Mouse (Mus musculus): ENCODE measurements around the gene Tnfrsf19. TPM values are rescaled to one million over a fixed set of nuclear protein-coding genes. Genes with fewer than 3 reads are reported as not detected.

Tnfrsf19 gene
- polyA plus RNA-seq (2014; fragmentation: Nextera tagmentation; extraction: Ambion mirVana) = 25.4 and 46.9 TPM in 2 replicates

DNA sequence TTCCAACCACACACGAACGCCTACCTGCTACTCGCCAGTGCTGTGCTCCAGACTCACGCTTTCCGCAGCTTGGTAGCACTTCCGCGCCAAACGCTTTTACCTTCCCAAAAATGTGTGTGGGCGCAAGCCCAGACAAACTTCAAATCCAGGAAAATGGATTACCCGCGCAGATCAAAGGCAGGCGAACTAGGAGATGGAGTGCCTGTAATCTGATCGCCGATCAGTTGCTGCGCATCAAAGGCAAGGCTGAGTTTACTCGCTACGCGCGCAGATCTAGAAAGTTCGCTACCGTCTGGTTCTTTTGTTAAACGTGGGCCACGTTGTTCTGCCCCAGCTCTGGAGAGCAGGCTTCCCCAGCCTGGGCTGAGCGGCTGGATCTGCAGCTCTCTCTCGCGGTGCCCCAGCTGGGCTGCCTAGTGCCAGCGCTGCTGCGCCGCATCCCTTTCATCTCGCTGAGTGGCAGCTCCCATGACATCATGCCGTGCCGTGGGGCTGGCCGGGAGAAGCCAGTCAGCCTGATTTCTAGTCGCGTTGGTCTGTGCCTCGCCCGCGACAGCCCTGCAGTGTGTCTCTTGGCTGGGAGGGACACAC is at the start of gene Tnfrsf19:
Gene Tnfrsf19 (minus strand): TSS at position 400 of the 591 bp plus-strand sequence.
- peak within 1 kb of the TSS; percentile 57 for H3K9ac ChIP-seq (replicated peaks; ENCODE audit: low read length)

DNA sequence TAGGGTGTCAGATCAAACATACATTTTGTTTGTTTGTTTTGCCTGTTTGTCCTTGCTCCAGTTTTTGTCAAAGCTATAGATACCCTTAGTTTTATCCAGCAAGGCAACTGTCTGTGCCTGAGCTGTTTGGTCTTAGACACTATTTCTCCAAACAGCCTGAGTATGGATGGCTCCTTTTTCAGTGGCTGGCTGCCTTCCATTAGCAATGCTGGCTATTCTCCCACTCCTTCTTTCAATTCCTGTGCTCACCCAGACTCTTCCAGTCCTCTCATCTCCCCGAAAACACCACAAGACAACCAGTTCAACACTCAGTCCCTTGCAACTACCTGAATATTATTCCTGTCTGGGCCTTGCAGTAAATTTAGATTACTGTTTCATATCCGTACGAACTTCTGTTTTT is 45.8 kb upstream of the Tnfrsf19 start:
- no peaks in the 10 kb centered on the region for H3K4me1 ChIP-seq (ENCODE audit: control insufficient read depth, insufficient read depth, low read length)
- no peak overlapping the region for H3K27ac ChIP-seq (replicated peaks; ENCODE audit: low read depth, low read length)
- H3K27me3 ChIP-seq (ENCODE audit: control insufficient read depth, insufficient read depth, low read length) = no peaks in the 10 kb centered on the region
- H3K9me3 ChIP-seq (ENCODE audit: control insufficient read depth, low read length) = no peaks in the 10 kb centered on the region
- DNase-seq (no peak), ATAC-seq (ENCODE audit: low FRiP score, low TSS enrichment) (no peak)
- H3K4me3 ChIP-seq (replicated peaks; ENCODE audit: low read depth, low read length) = no peak overlapping the region
- H3K9ac ChIP-seq (replicated peaks; ENCODE audit: low read length) = no peak overlapping the region
- H3K4me2 ChIP-seq (ENCODE audit: low read length) = no peak overlapping the region
- H3K36me3 ChIP-seq (ENCODE audit: control insufficient read depth, insufficient read depth, low read length) = no peaks in the 10 kb centered on the region
- 85% methylated on average over 3 of the region's 3 CpGs for WGBS

More for the DNA sequence above, at the start of gene Tnfrsf19:
- under 1% methylated on average over 38 of the region's 38 CpGs for WGBS
- DNase-seq (peak; percentile 91), ATAC-seq (ENCODE audit: low FRiP score, low TSS enrichment) (peak; percentile 94)
- Histone ChIP-seq H3K9me3 (ENCODE audit: control insufficient read depth, low read length) (no peaks in the 10 kb centered on the region), H3K4me2 (ENCODE audit: low read length) (peak within 1 kb of the TSS; percentile 90), H3K4me1 (ENCODE audit: control insufficient read depth, insufficient read depth, low read length) (peaks cover 26% of the 10 kb centered on the region), H3K27ac (replicated peaks; ENCODE audit: low read depth, low read length) (peak within 1 kb of the TSS; percentile 81), H3K36me3 (ENCODE audit: control insufficient read depth, insufficient read depth, low read length) (no peaks in the 10 kb centered on the region), H3K4me3 (replicated peaks; ENCODE audit: low read depth, low read length) (peak within 1 kb of the TSS; percentile 43), H3K27me3 (ENCODE audit: control insufficient read depth, insufficient read depth, low read length) (no peaks in the 10 kb centered on the region)

DNA sequence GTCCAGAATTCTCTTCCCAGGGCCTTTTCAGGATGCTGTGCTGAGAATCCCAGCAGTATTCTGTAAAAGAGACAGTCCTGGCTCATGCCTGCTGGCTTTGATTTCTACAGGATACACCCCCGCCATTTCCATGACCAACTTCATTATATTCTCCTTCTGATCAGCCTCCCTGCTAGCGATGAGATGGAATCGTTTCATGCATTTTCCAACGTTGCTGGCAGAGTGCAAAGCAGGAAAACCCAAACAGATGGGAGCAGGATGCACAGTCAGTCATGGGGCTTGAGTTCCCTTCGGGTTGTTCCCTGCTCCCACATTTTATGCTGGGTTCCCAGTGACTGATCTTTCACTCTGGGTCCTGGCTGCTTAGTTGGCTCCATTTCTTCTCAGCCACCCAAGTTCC is 44.7 kb upstream of the Tnfrsf19 start:
- Histone ChIP-seq H3K4me1 (ENCODE audit: control insufficient read depth, insufficient read depth, low read length) (no peaks in the 10 kb centered on the region), H3K27ac (replicated peaks; ENCODE audit: low read depth, low read length) (no peak overlapping the region), H3K36me3 (ENCODE audit: control insufficient read depth, insufficient read depth, low read length) (no peaks in the 10 kb centered on the region), H3K27me3 (ENCODE audit: control insufficient read depth, insufficient read depth, low read length) (no peaks in the 10 kb centered on the region), H3K4me3 (replicated peaks; ENCODE audit: low read depth, low read length) (no peak overlapping the region), H3K4me2 (ENCODE audit: low read length) (no peak overlapping the region), H3K9me3 (ENCODE audit: control insufficient read depth, low read length) (no peaks in the 10 kb centered on the region), H3K9ac (replicated peaks; ENCODE audit: low read length) (no peak overlapping the region)
- DNase-seq (no peak), ATAC-seq (ENCODE audit: low FRiP score, low TSS enrichment) (no peak)
- 88% methylated on average over 5 of the region's 5 CpGs for WGBS

DNA sequence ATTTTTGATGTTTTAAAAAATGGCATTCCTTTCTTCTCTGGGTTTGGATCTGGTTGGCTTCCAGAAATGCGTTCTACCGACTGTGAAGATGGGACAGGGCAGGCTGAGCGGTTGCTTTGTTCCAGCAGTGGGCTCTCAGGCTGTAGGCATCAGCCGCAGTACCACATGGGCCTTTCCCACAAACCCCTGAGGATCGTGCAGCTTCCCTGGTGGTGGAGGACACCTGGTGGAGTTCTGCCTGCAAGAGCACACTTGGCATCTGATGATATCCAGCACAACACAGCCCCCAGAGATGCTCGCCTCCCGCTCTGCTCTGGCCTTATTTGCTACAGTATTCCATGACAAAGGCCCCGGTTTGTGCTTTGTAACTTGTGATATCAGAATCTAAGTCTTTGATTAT is 41.9 kb upstream of the Tnfrsf19 start:
- Histone ChIP-seq H3K36me3 (ENCODE audit: control insufficient read depth, insufficient read depth, low read length) (no peaks in the 10 kb centered on the region), H3K9me3 (ENCODE audit: control insufficient read depth, low read length) (no peaks in the 10 kb centered on the region), H3K4me2 (ENCODE audit: low read length) (no peak overlapping the region), H3K4me1 (ENCODE audit: control insufficient read depth, insufficient read depth, low read length) (no peaks in the 10 kb centered on the region), H3K27ac (replicated peaks; ENCODE audit: low read depth, low read length) (no peak overlapping the region), H3K9ac (replicated peaks; ENCODE audit: low read length) (no peak overlapping the region), H3K27me3 (ENCODE audit: control insufficient read depth, insufficient read depth, low read length) (no peaks in the 10 kb centered on the region), H3K4me3 (replicated peaks; ENCODE audit: low read depth, low read length) (no peak overlapping the region)
- ATAC-seq (ENCODE audit: low FRiP score, low TSS enrichment) = no peak
- 76% methylated on average over 8 of the region's 8 CpGs for WGBS
- no peak for DNase-seq

DNA sequence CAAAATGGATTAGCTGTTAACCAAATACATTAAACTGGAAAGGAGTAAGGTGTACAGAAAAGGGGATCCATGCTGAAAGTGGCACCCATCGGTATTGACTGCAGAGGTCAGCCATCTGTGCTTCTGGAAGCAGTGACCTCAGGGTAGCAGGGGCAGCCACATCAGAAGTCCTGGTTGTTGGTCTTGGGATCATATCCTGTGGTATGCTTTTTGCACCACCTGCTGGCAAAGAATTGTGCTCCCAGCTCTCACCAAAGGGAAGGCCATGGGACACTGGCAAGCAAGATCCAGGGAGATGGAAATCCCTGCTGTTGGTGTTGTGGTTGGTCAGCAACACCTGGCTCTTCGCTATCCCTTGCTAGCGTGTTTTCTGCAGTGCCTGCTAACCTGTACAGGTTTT is 39.0 kb upstream of the Tnfrsf19 start:
- no peaks in the 10 kb centered on the region for H3K4me1 ChIP-seq (ENCODE audit: control insufficient read depth, insufficient read depth, low read length)
- no peak overlapping the region for H3K27ac ChIP-seq (replicated peaks; ENCODE audit: low read depth, low read length)
- DNase-seq (peak; percentile 71), ATAC-seq (ENCODE audit: low FRiP score, low TSS enrichment) (no peak)
- H3K36me3 ChIP-seq (ENCODE audit: control insufficient read depth, insufficient read depth, low read length) = no peaks in the 10 kb centered on the region
- H3K9me3 ChIP-seq (ENCODE audit: control insufficient read depth, low read length) = no peaks in the 10 kb centered on the region
- WGBS = 66% methylated on average over 3 of the region's 3 CpGs
- no peaks in the 10 kb centered on the region for H3K27me3 ChIP-seq (ENCODE audit: control insufficient read depth, insufficient read depth, low read length)
- no peak overlapping the region for H3K9ac ChIP-seq (replicated peaks; ENCODE audit: low read length)
- H3K4me2 ChIP-seq (ENCODE audit: low read length) = no peak overlapping the region
- H3K4me3 ChIP-seq (replicated peaks; ENCODE audit: low read depth, low read length) = no peak overlapping the region

DNA sequence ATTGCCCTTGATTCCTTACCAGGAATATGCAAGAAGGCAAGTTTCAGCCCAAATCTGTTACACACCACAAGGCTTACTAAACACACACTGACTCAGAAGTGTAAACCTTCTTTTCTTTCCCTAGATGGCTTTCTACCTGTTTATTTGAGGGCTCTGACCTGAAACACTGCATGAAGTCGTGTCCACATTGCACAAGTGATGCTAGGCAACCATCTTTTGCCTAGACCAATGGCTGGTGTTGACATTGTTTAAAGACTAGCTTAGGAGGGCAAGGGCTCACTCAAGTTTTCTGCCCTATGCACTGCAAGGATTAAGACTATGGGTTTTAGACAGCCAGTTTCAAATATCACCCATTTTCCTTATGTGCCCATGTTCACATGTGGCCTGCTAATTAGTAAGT is 23.3 kb upstream of the Tnfrsf19 start:
- Histone ChIP-seq H3K36me3 (ENCODE audit: control insufficient read depth, insufficient read depth, low read length) (no peaks in the 10 kb centered on the region), H3K4me2 (ENCODE audit: low read length) (no peak overlapping the region), H3K27me3 (ENCODE audit: control insufficient read depth, insufficient read depth, low read length) (no peaks in the 10 kb centered on the region), H3K9me3 (ENCODE audit: control insufficient read depth, low read length) (no peaks in the 10 kb centered on the region), H3K4me3 (replicated peaks; ENCODE audit: low read depth, low read length) (no peak overlapping the region), H3K4me1 (ENCODE audit: control insufficient read depth, insufficient read depth, low read length) (no peaks in the 10 kb centered on the region), H3K27ac (replicated peaks; ENCODE audit: low read depth, low read length) (no peak overlapping the region), H3K9ac (replicated peaks; ENCODE audit: low read length) (no peak overlapping the region)
- 49% methylated on average over 1 of the region's 1 CpGs for WGBS
- no peak for DNase-seq
- no peak for ATAC-seq (ENCODE audit: low FRiP score, low TSS enrichment)

DNA sequence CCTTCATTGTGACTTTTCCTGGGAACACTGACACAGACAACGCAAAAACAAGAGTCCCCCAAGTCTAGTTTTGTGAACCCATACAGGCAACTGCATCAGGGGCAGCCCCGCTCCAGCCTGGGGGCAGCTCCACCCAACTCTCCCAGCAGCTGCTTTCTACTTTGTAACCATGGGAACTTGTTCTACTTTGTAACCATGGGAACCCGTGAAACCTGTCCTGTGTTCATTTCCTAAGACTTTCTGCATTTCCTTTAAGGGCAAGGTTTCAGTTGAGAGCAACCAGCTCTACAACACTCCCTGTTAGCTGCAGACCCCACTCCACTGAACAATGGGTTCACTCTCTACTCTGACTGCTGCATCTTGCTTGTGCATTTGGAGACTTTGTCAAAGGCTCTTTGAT is 15.4 kb upstream of the Tnfrsf19 start:
- H3K36me3 ChIP-seq (ENCODE audit: control insufficient read depth, insufficient read depth, low read length) = no peaks in the 10 kb centered on the region
- H3K4me3 ChIP-seq (replicated peaks; ENCODE audit: low read depth, low read length) = no peak overlapping the region
- no peak overlapping the region for H3K27ac ChIP-seq (replicated peaks; ENCODE audit: low read depth, low read length)
- ATAC-seq (ENCODE audit: low FRiP score, low TSS enrichment) (no peak), DNase-seq (peak; percentile 50)
- H3K9me3 ChIP-seq (ENCODE audit: control insufficient read depth, low read length) = no peaks in the 10 kb centered on the region
- no peak overlapping the region for H3K9ac ChIP-seq (replicated peaks; ENCODE audit: low read length)
- WGBS = 9% methylated on average over 3 of the region's 3 CpGs
- H3K27me3 ChIP-seq (ENCODE audit: control insufficient read depth, insufficient read depth, low read length) = peaks cover 12% of the 10 kb centered on the region; the same call in 1 of the 2 replicates
- H3K4me1 ChIP-seq (ENCODE audit: control insufficient read depth, insufficient read depth, low read length) = 0 out of 2 replicates have a peak, but pooled peaks cover 4% of the 10 kb centered on the region
- no peak overlapping the region for H3K4me2 ChIP-seq (ENCODE audit: low read length)

DNA sequence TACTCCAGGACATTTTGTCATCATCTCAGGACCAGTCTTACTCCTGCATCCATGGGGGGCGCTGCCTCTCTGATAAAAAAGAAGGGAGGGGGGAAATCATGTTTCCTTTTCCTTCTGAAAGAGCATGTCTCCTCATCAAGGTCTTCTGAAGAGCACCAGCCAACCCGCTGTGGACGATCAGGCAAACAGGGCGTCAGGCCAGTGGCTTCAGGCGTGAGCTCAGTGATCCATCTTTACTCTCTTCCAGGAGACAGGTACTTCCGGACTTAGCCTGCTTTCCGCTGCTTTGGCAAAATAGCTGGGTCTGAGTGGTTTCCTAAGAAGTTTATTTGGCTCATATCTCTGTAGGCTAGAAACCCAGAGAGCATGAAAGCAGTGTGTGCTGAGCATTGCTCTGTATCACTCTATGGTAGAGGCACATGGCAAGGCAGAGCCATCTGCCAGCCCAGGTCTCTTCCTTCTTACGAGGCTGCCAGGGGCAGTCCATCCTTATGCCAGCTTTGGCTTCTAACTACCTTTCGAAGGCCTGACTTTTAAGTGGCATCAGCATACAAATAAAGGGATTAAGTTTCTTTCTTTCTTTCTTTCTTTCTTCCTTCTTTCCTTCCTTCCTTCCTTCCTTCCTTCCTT is 13.1 kb upstream of the Tnfrsf19 start:
- Histone ChIP-seq H3K4me3 (replicated peaks; ENCODE audit: low read depth, low read length) (no peak overlapping the region), H3K36me3 (ENCODE audit: control insufficient read depth, insufficient read depth, low read length) (no peaks in the 10 kb centered on the region), H3K27ac (replicated peaks; ENCODE audit: low read depth, low read length) (no peak overlapping the region), H3K9me3 (ENCODE audit: control insufficient read depth, low read length) (no peaks in the 10 kb centered on the region), H3K4me1 (ENCODE audit: control insufficient read depth, insufficient read depth, low read length) (peaks cover 14% of the 10 kb centered on the region; the same call in 1 of the 2 replicates), H3K4me2 (ENCODE audit: low read length) (no peak overlapping the region), H3K27me3 (ENCODE audit: control insufficient read depth, insufficient read depth, low read length) (peaks cover 12% of the 10 kb centered on the region; the same call in 1 of the 2 replicates), H3K9ac (replicated peaks; ENCODE audit: low read length) (no peak overlapping the region)
- no peak for DNase-seq
- WGBS = 96% methylated on average over 9 of the region's 9 CpGs
- ATAC-seq (ENCODE audit: low FRiP score, low TSS enrichment) = no peak

DNA sequence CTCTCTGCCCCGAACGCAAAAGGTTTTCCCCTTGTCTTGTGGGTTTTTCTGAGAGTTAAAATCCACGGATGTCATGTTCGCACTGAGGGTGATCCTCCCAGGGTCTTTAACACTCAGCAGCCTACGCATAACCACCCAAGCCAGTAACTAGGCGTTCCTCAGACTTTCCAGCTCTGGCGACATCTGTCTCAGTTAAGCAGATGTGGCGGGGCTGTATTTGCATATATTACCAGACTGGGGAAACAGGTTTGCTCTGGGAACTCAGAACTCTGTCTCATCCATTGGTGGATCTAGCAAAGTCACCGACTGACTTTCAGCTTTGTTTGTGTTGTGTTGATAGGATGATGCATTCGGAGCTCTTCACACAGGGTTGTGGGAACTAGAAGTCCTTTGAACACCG is 10.7 kb upstream of the Tnfrsf19 start:
- WGBS = 10% methylated on average over 11 of the region's 11 CpGs
- H3K9me3 ChIP-seq (ENCODE audit: control insufficient read depth, low read length) = no peaks in the 10 kb centered on the region
- H3K27me3 ChIP-seq (ENCODE audit: control insufficient read depth, insufficient read depth, low read length) = peaks cover 12% of the 10 kb centered on the region; the same call in 1 of the 2 replicates
- peak overlapping the region; percentile 4; the same call in 1 of the 2 replicates for H3K9ac ChIP-seq (replicated peaks; ENCODE audit: low read length)
- no peak for DNase-seq
- ATAC-seq (ENCODE audit: low FRiP score, low TSS enrichment) = no peak
- H3K4me1 ChIP-seq (ENCODE audit: control insufficient read depth, insufficient read depth, low read length) = peaks cover 14% of the 10 kb centered on the region; the same call in 1 of the 2 replicates
- no peaks in the 10 kb centered on the region for H3K36me3 ChIP-seq (ENCODE audit: control insufficient read depth, insufficient read depth, low read length)
- H3K4me3 ChIP-seq (replicated peaks; ENCODE audit: low read depth, low read length) = peak overlapping the region; percentile 27
- H3K27ac ChIP-seq (replicated peaks; ENCODE audit: low read depth, low read length) = no peak overlapping the region
- H3K4me2 ChIP-seq (ENCODE audit: low read length) = peak overlapping the region; percentile 60
